In the genomic region with DNA sequence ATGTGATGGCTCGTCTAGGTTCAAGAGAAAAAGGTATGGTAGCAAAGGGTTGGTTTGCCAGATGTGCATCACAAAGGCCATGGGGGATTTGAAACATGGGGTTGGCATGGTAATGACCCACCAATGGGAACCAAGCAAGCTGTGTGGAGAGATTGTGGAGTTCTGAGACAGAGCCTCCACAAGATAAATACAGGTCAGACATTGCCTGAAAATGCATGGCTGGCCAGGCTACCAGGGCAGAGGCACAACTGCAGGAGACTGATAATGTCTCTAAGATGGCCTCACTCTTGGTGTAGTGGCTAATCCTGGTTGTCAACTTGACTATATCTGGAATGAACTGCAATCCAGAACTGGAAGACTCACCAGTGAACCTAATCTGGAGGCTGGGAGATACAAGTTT, we compare ENCODE assay signal across 13 mouse cellular contexts.
"Had no signal": no experiment of that assay in that cellular context is flagged by ENCODE, and none has a peak within 500 bp of the region (broad histone marks: within the 10 kb centered on the region; RNA-seq: fewer than 3 reads in every experiment).

No protein-coding gene starts in this region.

- ATAC-seq: inflammation-experienced regulatory T-cells, adult 6 months; intestine, postnatal 0 days; midbrain, embryonic 15.5 days had no signal

- H3K27me3 ChIP-seq: limb, embryonic 12.5 days; lung, embryonic 15.5 days; midbrain, embryonic 15.5 days; neural tube, embryonic 13.5 days had no signal

- H3K27ac ChIP-seq: kidney, postnatal 0 days; layer of hippocampus, adult 2 months; limb, embryonic 12.5 days; lung, embryonic 15.5 days; midbrain, embryonic 15.5 days; neural tube, embryonic 13.5 days had no signal

- H3K4me3 ChIP-seq: layer of hippocampus, adult 2 months; limb, embryonic 12.5 days; lung, embryonic 15.5 days; midbrain, embryonic 15.5 days; neural tube, embryonic 13.5 days had no signal

- DNase-seq: kidney, adult 9 months; kidney, postnatal 4 days; right cerebral cortex, postnatal 14 days; thymus, postnatal 4 days had no signal

- H3K9me3 ChIP-seq: limb, embryonic 12.5 days; lung, embryonic 15.5 days; midbrain, embryonic 15.5 days had no signal

- H3K4me1 ChIP-seq: limb, embryonic 12.5 days; lung, embryonic 15.5 days; midbrain, embryonic 15.5 days; neural tube, embryonic 13.5 days had no signal

- H3K9ac ChIP-seq: limb, embryonic 12.5 days; lung, embryonic 15.5 days; midbrain, embryonic 15.5 days; neural tube, embryonic 13.5 days had no signal

- H3K36me3 ChIP-seq: limb, embryonic 12.5 days; lung, embryonic 15.5 days; midbrain, embryonic 15.5 days; neural tube, embryonic 13.5 days had no signal

- H3K4me2 ChIP-seq: limb, embryonic 12.5 days; lung, embryonic 15.5 days; midbrain, embryonic 11.5 days; midbrain, embryonic 15.5 days; neural tube, embryonic 13.5 days had no signal
